Mouse (Mus musculus) MEL (cell line): Measurements from ENCODE around the gene Tdrd7. TPM values are rescaled to one million over a fixed set of nuclear protein-coding genes. Genes with fewer than 3 reads are reported as not detected.

ENCODE experiments used
- DNase-seq: peaks from one replicate; pipeline ENCODE4 v3.0.0; 2011; ENCODE audit warnings: low read depth, low spot score
- H3K27ac ChIP-seq: 2 replicates; pipeline ENCODE4 v1.5.1; 2012; ENCODE audit warnings: low read depth, mild to moderate bottlenecking, control low read depth, low read length, moderate library complexity; ENCODE audit not compliant: control insufficient read depth
- H3K27me3 ChIP-seq, 2 experiments: fragments of 150-350 bp in 1 of 2; sonication (generic) in 1 of 2; 2 replicates each; pipeline ENCODE4 v1.6.1; 2012; ENCODE audit warnings: low read length in 2 of 2, mild to moderate bottlenecking in 2 of 2, improper control_type of control experiment in 1 of 2, moderate library complexity in 1 of 2; ENCODE audit not compliant: insufficient read depth in 2 of 2, control insufficient read depth in 1 of 2
- H3K36me3 ChIP-seq, 2 experiments: 2 replicates each; pipeline ENCODE4 v1.6.1; 2012 to 2014; ENCODE audit warnings: low read length in 2 of 2, improper control_type of control experiment in 1 of 2, inconsistent platforms in 1 of 2, mild to moderate bottlenecking in 1 of 2; ENCODE audit not compliant: insufficient read depth in 2 of 2, control insufficient read depth in 1 of 2
- H3K4me1 ChIP-seq, 2 experiments: fragments of 150-350 bp in 1 of 2; sonication (generic) in 1 of 2; 2 replicates each; pipeline ENCODE4 v1.6.1; 2012; ENCODE audit warnings: low read length in 2 of 2, improper control_type of control experiment in 1 of 2, mild to moderate bottlenecking in 1 of 2; ENCODE audit not compliant: insufficient read depth in 2 of 2, control insufficient read depth in 1 of 2
- H3K4me3 ChIP-seq, 2 experiments: fragments of 150-350 bp in 1 of 2; sonication (generic) in 1 of 2; 2 replicates each; pipeline ENCODE4 v1.5.1; 2012; ENCODE audit warnings: low read depth in 2 of 2, low read length in 2 of 2, mild to moderate bottlenecking in 2 of 2, moderate library complexity in 2 of 2, control low read depth in 1 of 2, improper control_type of control experiment in 1 of 2; ENCODE audit not compliant: control insufficient read depth in 1 of 2, insufficient read depth in 1 of 2
- H3K79me2 ChIP-seq: 2 replicates; pipeline ENCODE4 v1.6.1; 2012; ENCODE audit warnings: mild to moderate bottlenecking, low read length, moderate library complexity; ENCODE audit not compliant: control insufficient read depth, poor library complexity, insufficient read depth
- H3K9ac ChIP-seq: 2 replicates; pipeline ENCODE4 v1.6.1; 2012; ENCODE audit warnings: low read depth, mild to moderate bottlenecking, control low read depth, low read length, moderate library complexity; ENCODE audit not compliant: control insufficient read depth, poor library complexity, severe bottlenecking
- H3K9me3 ChIP-seq: fragments of 150-350 bp; sonication (generic); replicated peaks from 2 replicates; pipeline ENCODE4 v1.6.1; 2012; ENCODE audit warnings: mild to moderate bottlenecking, low read length, improper control_type of control experiment, moderate library complexity; ENCODE audit not compliant: insufficient read depth
- BHLHE40 ChIP-seq: IDR thresholded peaks from 2 replicates; pipeline ENCODE4 v1.6.1; 2012; ENCODE audit warnings: low read depth, mild to moderate bottlenecking, inconsistent platforms, low read length, improper control_type of control experiment, borderline replicate concordance
- CHD1 ChIP-seq: IDR thresholded peaks from 2 replicates; pipeline ENCODE4 v1.6.1; 2012; ENCODE audit warnings: low read depth, mild to moderate bottlenecking, inconsistent platforms, low read length, improper control_type of control experiment
- CHD2 ChIP-seq: IDR thresholded peaks from 2 replicates; pipeline ENCODE4 v1.6.1; 2011; ENCODE audit warnings: low read length, improper control_type of control experiment
- ELF1 ChIP-seq: IDR thresholded peaks from 2 replicates; pipeline ENCODE4 v1.6.1; 2014; ENCODE audit warnings: low read depth, mild to moderate bottlenecking, inconsistent platforms, low read length, improper control_type of control experiment, moderate library complexity
- GATA1 ChIP-seq: IDR thresholded peaks from 2 replicates; pipeline ENCODE4 v1.6.1; 2011; ENCODE audit warnings: low read depth, low read length, improper control_type of control experiment
- KAT2A ChIP-seq: conservative IDR thresholded peaks from 2 replicates; pipeline ENCODE4 v1.6.1; 2012; ENCODE audit warnings: low read depth, low read length, improper control_type of control experiment, inconsistent platforms
- MAX ChIP-seq: IDR thresholded peaks from 2 replicates; pipeline ENCODE4 v1.6.1; 2011; ENCODE audit warnings: low read length, improper control_type of control experiment
- MAZ ChIP-seq: IDR thresholded peaks from 2 replicates; pipeline ENCODE4 v1.6.1; 2012; ENCODE audit warnings: low read depth, mild to moderate bottlenecking, inconsistent platforms, low read length, improper control_type of control experiment
- MEF2A ChIP-seq: IDR thresholded peaks from 2 replicates; pipeline ENCODE4 v1.6.1; 2014; ENCODE audit warnings: low read depth, mild to moderate bottlenecking, inconsistent platforms, low read length, improper control_type of control experiment; ENCODE audit not compliant: poor library complexity, insufficient replicate concordance, severe bottlenecking; ENCODE audit errors: extremely low read depth
- MYB ChIP-seq: IDR thresholded peaks from 2 replicates; pipeline ENCODE4 v1.6.1; 2011; ENCODE audit warnings: mild to moderate bottlenecking, low read depth, low read length, improper control_type of control experiment
- POLR2A ChIP-seq, 2 experiments: IDR thresholded peaks; 2 replicates each; pipeline ENCODE4 v1.6.1; 2011 to 2012; ENCODE audit warnings: low read length in 2 of 2, mild to moderate bottlenecking in 2 of 2, control low read depth in 1 of 2, improper control_type of control experiment in 1 of 2, low read depth in 1 of 2, moderate library complexity in 1 of 2; ENCODE audit not compliant: control insufficient read depth in 1 of 2, insufficient read depth in 1 of 2, poor library complexity in 1 of 2
- POLR2AphosphoS2 ChIP-seq: IDR thresholded peaks from 2 replicates; pipeline ENCODE4 v1.6.1; 2011; ENCODE audit warnings: low read length, improper control_type of control experiment
- POLR2AphosphoS5 ChIP-seq: IDR thresholded peaks from 2 replicates; pipeline ENCODE4 v1.6.1; 2012; ENCODE audit warnings: low read depth, borderline replicate concordance, mild to moderate bottlenecking, inconsistent platforms, low read length, moderate library complexity, mixed read lengths
- RCOR1 ChIP-seq: IDR thresholded peaks from 2 replicates; pipeline ENCODE4 v1.6.1; 2012; ENCODE audit warnings: low read depth, mild to moderate bottlenecking, inconsistent platforms, low read length, improper control_type of control experiment
- SMC3 ChIP-seq: IDR thresholded peaks from 2 replicates; pipeline ENCODE4 v1.6.1; 2011; ENCODE audit warnings: low read depth, low read length, improper control_type of control experiment
- TBP ChIP-seq: IDR thresholded peaks from 2 replicates; pipeline ENCODE4 v1.8.0; 2011; ENCODE audit warnings: low read depth, low read length, improper control_type of control experiment
- TCF12 ChIP-seq: IDR thresholded peaks from 2 replicates; pipeline ENCODE4 v1.6.1; 2014; ENCODE audit warnings: low read depth, mild to moderate bottlenecking, inconsistent platforms, low read length, improper control_type of control experiment, moderate library complexity
- UBTF ChIP-seq: IDR thresholded peaks from 2 replicates; pipeline ENCODE4 v1.6.1; 2012; ENCODE audit warnings: low read depth, mild to moderate bottlenecking, inconsistent platforms, low read length, improper control_type of control experiment, moderate library complexity, borderline replicate concordance; ENCODE audit not compliant: insufficient read depth
- USF1 ChIP-seq: IDR thresholded peaks from 2 replicates; pipeline ENCODE4 v1.6.1; 2014; ENCODE audit warnings: low read depth, mild to moderate bottlenecking, inconsistent platforms, low read length, improper control_type of control experiment, moderate library complexity
- ZMIZ1 ChIP-seq: IDR thresholded peaks from 2 replicates; pipeline ENCODE4 v1.6.1; 2012; ENCODE audit warnings: low read depth, mild to moderate bottlenecking, inconsistent platforms, low read length, improper control_type of control experiment, moderate library complexity
- ZNF384 ChIP-seq: IDR thresholded peaks from 2 replicates; pipeline ENCODE4 v1.6.1; 2012; ENCODE audit warnings: low read depth, mild to moderate bottlenecking, inconsistent platforms, low read length, improper control_type of control experiment
- polyA plus RNA-seq, 2 experiments: library from polyadenylated mRNA; stranded (reverse) in 1 of 2; unstranded in 1 of 2; fragments of >175 nt in 1 of 2; fragments of >200 nt in 1 of 2; gene quantifications; 2 replicates each; pipeline versions ENCODE4 v1.2.1 to v1.2.4; 2012; ENCODE audit warnings: low replicate concordance in 2 of 2, low read depth in 1 of 2; ENCODE audit not compliant: insufficient read length in 2 of 2, insufficient read depth in 1 of 2, missing spikeins in 1 of 2
- total RNA-seq: library from RNA; depleted of rRNA; stranded (reverse); fragments of 300-350 nt; gene quantifications from 2 replicates; pipeline ENCODE4 v1.2.3, GENCODE M21; 2012

Gene Tdrd7
- total and polyA plus RNA-seq, 3 experiments, result 7.7 to 11.9 TPM; not detected in 1

GRCm38 (mm10) chr4:46064263-46064662 lies 99.1 kb downstream of the Tdrd7 start:
- TF ChIP-seq MYB (no peak), ZMIZ1 (no peak), ELF1 (no peak), BHLHE40 (no peak), USF1 (no peak), CHD1 (no peak), SMC3 (no peak), POLR2AphosphoS5 (no peak), MEF2A (no peak), POLR2A (IDR thresholded peaks at IDR 0.05; ENCODE audit: control insufficient read depth in 1 of 2, insufficient read depth in 1 of 2, low read depth in 1 of 2, low read length in 2 of 2, poor library complexity in 1 of 2) (no peak), TCF12 (no peak), MAZ (no peak), RCOR1 (no peak), CHD2 (no peak)
- no peaks in the 10 kb centered on the region for H3K79me2 ChIP-seq
- H3K9ac ChIP-seq, result no peak overlapping the region
- DNase-seq, result no peak
- no peak overlapping the region for H3K4me3 ChIP-seq
- no peaks in the 10 kb centered on the region for H3K36me3 ChIP-seq
- H3K4me1 ChIP-seq, result peaks cover 0 to under 1% of the 10 kb centered on the region in 2 experiments; a peak in 1 of 4 replicates
- H3K27me3 ChIP-seq, result no peaks in the 10 kb centered on the region
- H3K27ac ChIP-seq, result no peak overlapping the region
- no peaks in the 10 kb centered on the region for H3K9me3 ChIP-seq

GRCm38 (mm10) chr4:46064961-46065360 lies 99.8 kb downstream of the Tdrd7 start:
- Histone ChIP-seq H3K9ac (no peak overlapping the region), H3K4me3 (no peak overlapping the region), H3K27ac (no peak overlapping the region), H3K27me3 (no peaks in the 10 kb centered on the region), H3K9me3 (no peaks in the 10 kb centered on the region), H3K4me1 (peaks cover 0 to 8% of the 10 kb centered on the region in 2 experiments; a peak in 2 of 4 replicates), H3K79me2 (no peaks in the 10 kb centered on the region), H3K36me3 (no peaks in the 10 kb centered on the region; a peak in 1 of 4 replicates)
- DNase-seq, result no peak
- TF ChIP-seq TBP, result no peak
- no peak for TF ChIP-seq GATA1
- TF ChIP-seq ZNF384, result no peak
- no peak for TF ChIP-seq SMC3
- no peak for TF ChIP-seq KAT2A
- TF ChIP-seq POLR2AphosphoS2, result no peak
- no peak for TF ChIP-seq MEF2A
- no peak for TF ChIP-seq UBTF
- TF ChIP-seq MAX, result no peak
